ENCODE assay signal across 27 mouse cellular contexts in the genomic region with DNA sequence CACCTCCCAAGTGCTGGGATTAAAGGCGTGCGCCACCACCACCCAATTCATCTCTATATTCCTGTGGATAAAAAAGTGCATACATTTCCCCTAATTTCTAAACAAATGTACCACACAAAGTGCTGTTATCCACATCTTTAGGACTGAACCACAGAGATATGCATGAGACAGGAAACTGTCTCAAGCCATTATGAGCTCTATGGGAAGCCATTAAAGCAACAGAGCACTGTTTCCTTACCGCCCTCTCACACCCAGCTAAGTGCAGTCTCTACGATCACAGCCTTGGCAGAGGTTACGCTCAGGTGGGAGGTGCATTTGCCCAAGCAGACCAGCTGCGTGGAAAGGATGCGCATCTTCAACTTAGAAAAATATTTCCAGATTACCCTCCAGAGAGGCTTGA.
"Had no signal": no experiment of that assay in that cellular context is flagged by ENCODE, and none has a peak within 500 bp of the region (broad histone marks: within the 10 kb centered on the region; RNA-seq: fewer than 3 reads in every experiment).

No protein-coding gene starts in this region.

- H3K9me3 ChIP-seq: heart, embryonic 13.5 days; heart, embryonic 15.5 days; hindbrain, embryonic 10.5 days; hindbrain, embryonic 12.5 days; intestine, embryonic 15.5 days; limb, embryonic 10.5 days; limb, embryonic 12.5 days had no signal

- DNase-seq: gastrocnemius, adult 2 months; gastrocnemius, postnatal 10 days; gastrocnemius, postnatal 25 days; heart, adult 2 months; heart, postnatal 14 days; heart, postnatal 36 days; kidney, adult 18-20 months; kidney, adult 8-10 months; kidney, postnatal 10 days; kidney, postnatal 25 days; kidney, postnatal 4 days; liver had no signal

- H3K4me1 ChIP-seq: intestine, embryonic 15.5 days; limb, embryonic 10.5 days had no signal

- H3K4me3 ChIP-seq: gastrocnemius, adult 2 months; heart, adult 2 months; heart, embryonic 13.5 days; heart, embryonic 15.5 days; hindbrain, embryonic 10.5 days; hindbrain, embryonic 12.5 days; intestine, embryonic 15.5 days; layer of hippocampus, adult 2 months; left cerebral cortex, adult 2 months; limb, embryonic 10.5 days; limb, embryonic 12.5 days had no signal

- ATAC-seq: hindbrain, embryonic 16.5 days; inflammation-experienced regulatory T-cells, adult 6 months; intestine, embryonic 15.5 days; intestine, postnatal 0 days had no signal

- H3K36me3 ChIP-seq: heart, embryonic 15.5 days; hindbrain, embryonic 12.5 days; intestine, embryonic 15.5 days; limb, embryonic 10.5 days; limb, embryonic 12.5 days had no signal

- H3K27ac ChIP-seq: gastrocnemius, adult 2 months; heart, adult 2 months; heart, embryonic 13.5 days; heart, embryonic 15.5 days; hindbrain, embryonic 10.5 days; hindbrain, embryonic 12.5 days; hindbrain, embryonic 14.5 days; intestine, embryonic 15.5 days; layer of hippocampus, adult 2 months; left cerebral cortex, adult 2 months; limb, embryonic 10.5 days; limb, embryonic 12.5 days had no signal

- H3K27me3 ChIP-seq: heart, embryonic 13.5 days; heart, embryonic 15.5 days; hindbrain, embryonic 12.5 days; intestine, embryonic 15.5 days; limb, embryonic 12.5 days had no signal

- H3K9ac ChIP-seq: heart, embryonic 13.5 days; heart, embryonic 15.5 days; hindbrain, embryonic 12.5 days; hindbrain, embryonic 14.5 days; intestine, embryonic 15.5 days; limb, embryonic 12.5 days had no signal

- H3K4me2 ChIP-seq: heart, embryonic 11.5 days; heart, embryonic 13.5 days; heart, embryonic 15.5 days; hindbrain, embryonic 12.5 days; hindbrain, embryonic 14.5 days; intestine, embryonic 15.5 days; limb, embryonic 12.5 days; liver, embryonic 11.5 days had no signal
